Mouse (Mus musculus) neural tube, embryonic 15.5 days (tissue): Measurements from ENCODE around the gene Prkcb. TPM values are rescaled to one million over a fixed set of nuclear protein-coding genes. Genes with fewer than 3 reads are reported as not detected.
A peak's percentile ranks its signal among the peaks of the same experiment; 100 is the strongest.

Experiments used
- ATAC-seq: fragments of 200-750 bp; cut with Nextera tagmentation; 2 replicates; pipeline ENCODE4 v1.8.0; 2017; ENCODE audit warnings: mild to moderate bottlenecking, moderate TSS enrichment, moderate library complexity; ENCODE audit not compliant: low FRiP score
- H3K27ac ChIP-seq: fragments of 300-500 bp; sonication (generic); replicated peaks from 2 replicates; pipeline ENCODE4 v1.5.1; 2015; ENCODE audit warnings: mild to moderate bottlenecking, inconsistent platforms
- H3K27me3 ChIP-seq: fragments of 300-500 bp; sonication (generic); replicated peaks from 2 replicates; pipeline ENCODE4 v1.6.1; 2015; ENCODE audit warnings: inconsistent platforms
- H3K36me3 ChIP-seq: fragments of 300-500 bp; sonication (generic); 2 replicates; pipeline ENCODE4 v1.6.1; 2015; ENCODE audit warnings: inconsistent platforms
- H3K4me1 ChIP-seq: fragments of 300-500 bp; sonication (generic); 2 replicates; pipeline ENCODE4 v1.6.1; 2015; ENCODE audit warnings: inconsistent platforms
- H3K4me2 ChIP-seq: fragments of 300-500 bp; sonication (generic); 2 replicates; pipeline ENCODE4 v1.6.1; 2015; ENCODE audit warnings: inconsistent platforms, mild to moderate bottlenecking, moderate library complexity
- H3K4me3 ChIP-seq: fragments of 300-500 bp; sonication (generic); replicated peaks from 2 replicates; pipeline ENCODE4 v1.5.1; 2015; ENCODE audit warnings: mild to moderate bottlenecking, inconsistent platforms
- H3K9ac ChIP-seq: fragments of 300-500 bp; sonication (generic); replicated peaks from 2 replicates; pipeline ENCODE4 v1.6.1; 2015; ENCODE audit warnings: mild to moderate bottlenecking, inconsistent platforms
- H3K9me3 ChIP-seq: fragments of 300-500 bp; sonication (generic); replicated peaks from 2 replicates; pipeline ENCODE4 v1.6.1; 2016; ENCODE audit warnings: inconsistent platforms
- WGBS: fragments of 180-500 bp; shearing (Covaris S2); methylation state at CpG from one replicate; pipeline ENCODE4 v1.1.7; 2015; ENCODE audit warnings: mixed read lengths; 5-methylcytosine and 5-hydroxymethylcytosine counted together
- polyA plus RNA-seq: library from polyadenylated mRNA; unstranded; fragments of >200 nt; fragmentation: Nextera tagmentation; extraction: Ambion mirVana; gene quantifications from 2 replicates; pipeline ENCODE4 v1.2.1, GENCODE M21; 2015

The Prkcb gene
- polyA plus RNA-seq, 1 experiment from 2014 or later: 150 TPM

GRCm38 (mm10) chr7:122452671-122453070, 164.1 kb downstream of the Prkcb start:
- Histone ChIP-seq H3K9me3 (no peaks in the 10 kb centered on the region), H3K4me3 (no peak overlapping the region), H3K27ac (no peak overlapping the region), H3K4me2 (no peak overlapping the region), H3K27me3 (no peaks in the 10 kb centered on the region), H3K36me3 (no peaks in the 10 kb centered on the region), H3K9ac (no peak overlapping the region), H3K4me1 (no peaks in the 10 kb centered on the region)
- ATAC-seq: no peak
- WGBS: 74% methylated on average over 8 of the region's 8 CpGs

- Histone ChIP-seq H3K27me3 (peaks cover 6% of the 10 kb centered on the region; the same call in 1 of the 2 replicates), H3K36me3 (no peaks in the 10 kb centered on the region), H3K27ac (no peak overlapping the region), H3K4me2 (no peak overlapping the region), H3K4me1 (no peaks in the 10 kb centered on the region), H3K4me3 (no peak overlapping the region), H3K9ac (no peak overlapping the region), H3K9me3 (no peaks in the 10 kb centered on the region)
- 76% methylated on average over 9 of the region's 9 CpGs for WGBS
- ATAC-seq: 0 out of 2 replicates have a peak, but pooled peaks have one; percentile 74
These were observed 170.8 kb downstream of the Prkcb start for GRCm38 (mm10) chr7:122459203-122459965.

- Histone ChIP-seq H3K27me3 (peaks cover 9% of the 10 kb centered on the region; the same call in 1 of the 2 replicates), H3K9ac (no peak overlapping the region), H3K4me2 (no peak overlapping the region), H3K36me3 (no peaks in the 10 kb centered on the region), H3K4me3 (no peak overlapping the region), H3K4me1 (no peaks in the 10 kb centered on the region), H3K27ac (no peak overlapping the region), H3K9me3 (no peaks in the 10 kb centered on the region)
- no peak for ATAC-seq
- 61% methylated on average over 2 of the region's 2 CpGs for WGBS
These were observed 171.5 kb downstream of the Prkcb start for GRCm38 (mm10) chr7:122460020-122460419.

- H3K27ac ChIP-seq: no peak overlapping the region
- no peak overlapping the region for H3K9ac ChIP-seq
- no peak overlapping the region for H3K4me2 ChIP-seq
- no peak for ATAC-seq
- H3K27me3 ChIP-seq: peaks cover 6% of the 10 kb centered on the region; the same call in 1 of the 2 replicates
- H3K9me3 ChIP-seq: no peaks in the 10 kb centered on the region
- H3K4me3 ChIP-seq: no peak overlapping the region
- no peaks in the 10 kb centered on the region for H3K4me1 ChIP-seq
- no peaks in the 10 kb centered on the region for H3K36me3 ChIP-seq
- 54% methylated on average over 8 of the region's 8 CpGs for WGBS
These were observed 177.4 kb downstream of the Prkcb start for GRCm38 (mm10) chr7:122465823-122466549.

- no peak overlapping the region for H3K4me2 ChIP-seq
- 0 out of 2 replicates have a peak, but pooled peaks cover 5% of the 10 kb centered on the region for H3K27me3 ChIP-seq
- no peak overlapping the region for H3K4me3 ChIP-seq
- WGBS: 93% methylated on average over 2 of the region's 2 CpGs
- no peak overlapping the region for H3K9ac ChIP-seq
- H3K27ac ChIP-seq: no peak overlapping the region
- no peaks in the 10 kb centered on the region for H3K36me3 ChIP-seq
- no peaks in the 10 kb centered on the region for H3K9me3 ChIP-seq
- no peak for ATAC-seq
- no peaks in the 10 kb centered on the region for H3K4me1 ChIP-seq
These were observed 178.2 kb downstream of the Prkcb start for GRCm38 (mm10) chr7:122466722-122467121.

GRCm38 (mm10) chr7:122467831-122468230, 179.3 kb downstream of the Prkcb start:
- no peaks in the 10 kb centered on the region for H3K4me1 ChIP-seq
- WGBS: 77% methylated on average over 8 of the region's 8 CpGs

GRCm38 (mm10) chr7:122470370-122471280, 182.1 kb downstream of the Prkcb start:
- Histone ChIP-seq H3K4me1 (no peaks in the 10 kb centered on the region), H3K36me3 (no peaks in the 10 kb centered on the region), H3K4me3 (no peak overlapping the region), H3K9ac (no peak overlapping the region), H3K9me3 (no peaks in the 10 kb centered on the region), H3K27me3 (0 out of 2 replicates have a peak, but pooled peaks cover 3% of the 10 kb centered on the region), H3K27ac (no peak overlapping the region), H3K4me2 (no peak overlapping the region)
- WGBS: 63% methylated on average over 18 of the region's 18 CpGs
- ATAC-seq: no peak; the same call in 1 of the 2 replicates

More at GRCm38 (mm10) chr7:122467831-122468230, 179.3 kb downstream of the Prkcb start:
- Histone ChIP-seq H3K9me3 (no peaks in the 10 kb centered on the region), H3K4me3 (no peak overlapping the region), H3K36me3 (no peaks in the 10 kb centered on the region), H3K4me2 (no peak overlapping the region), H3K27ac (no peak overlapping the region), H3K27me3 (0 out of 2 replicates have a peak, but pooled peaks cover 8% of the 10 kb centered on the region), H3K9ac (no peak overlapping the region)
- ATAC-seq: no peak

- H3K4me2 ChIP-seq: no peak overlapping the region
- H3K27ac ChIP-seq: no peak overlapping the region
- H3K9ac ChIP-seq: no peak overlapping the region
- H3K9me3 ChIP-seq: no peaks in the 10 kb centered on the region
- no peaks in the 10 kb centered on the region for H3K4me1 ChIP-seq
- H3K4me3 ChIP-seq: no peak overlapping the region
- WGBS: 86% methylated on average over 5 of the region's 5 CpGs
- no peaks in the 10 kb centered on the region for H3K36me3 ChIP-seq
- ATAC-seq: no peak
- 0 out of 2 replicates have a peak, but pooled peaks cover 3% of the 10 kb centered on the region for H3K27me3 ChIP-seq
These were observed 183.7 kb downstream of the Prkcb start for GRCm38 (mm10) chr7:122472223-122472622.

GRCm38 (mm10) chr7:122475038-122475437, 186.5 kb downstream of the Prkcb start:
- Histone ChIP-seq H3K27me3 (0 out of 2 replicates have a peak, but pooled peaks cover 3% of the 10 kb centered on the region), H3K4me2 (no peak overlapping the region), H3K9me3 (no peaks in the 10 kb centered on the region), H3K9ac (no peak overlapping the region), H3K4me1 (peaks cover 14% of the 10 kb centered on the region), H3K27ac (no peak overlapping the region), H3K36me3 (no peaks in the 10 kb centered on the region), H3K4me3 (no peak overlapping the region)
- no peak for ATAC-seq

- Histone ChIP-seq H3K27ac (no peak overlapping the region), H3K27me3 (0 out of 2 replicates have a peak, but pooled peaks cover 3% of the 10 kb centered on the region), H3K9me3 (no peaks in the 10 kb centered on the region), H3K9ac (no peak overlapping the region), H3K4me2 (no peak overlapping the region), H3K4me3 (no peak overlapping the region), H3K36me3 (no peaks in the 10 kb centered on the region), H3K4me1 (peaks cover 14% of the 10 kb centered on the region)
- ATAC-seq: no peak
- WGBS: 64% methylated on average over 6 of the region's 6 CpGs
These were observed 188.1 kb downstream of the Prkcb start for GRCm38 (mm10) chr7:122476697-122477096.

- H3K27ac ChIP-seq: no peak overlapping the region
- 0 out of 2 replicates have a peak, but pooled peaks cover 3% of the 10 kb centered on the region for H3K27me3 ChIP-seq
- H3K9me3 ChIP-seq: no peaks in the 10 kb centered on the region
- peaks cover 14% of the 10 kb centered on the region for H3K4me1 ChIP-seq
- no peak for ATAC-seq
- no peak overlapping the region for H3K4me2 ChIP-seq
- no peak overlapping the region for H3K9ac ChIP-seq
- no peak overlapping the region for H3K4me3 ChIP-seq
- no peaks in the 10 kb centered on the region for H3K36me3 ChIP-seq
- WGBS: 61% methylated on average over 7 of the region's 7 CpGs
These were observed 188.6 kb downstream of the Prkcb start for GRCm38 (mm10) chr7:122477118-122477517.
